Mouse (Mus musculus) midbrain, embryonic 16.5 days (tissue): Measurements from ENCODE around the gene Gm10282. TPM values are rescaled to one million over a fixed set of nuclear protein-coding genes. Genes with fewer than 3 reads are reported as not detected.

Source experiments
- ATAC-seq: fragments of 200-750 bp; cut with Nextera tagmentation; 2 replicates; pipeline ENCODE4 v1.8.0; 2017; ENCODE audit warnings: moderate TSS enrichment
- H3K27ac ChIP-seq: fragments of 300-500 bp; sonication (generic); 2 replicates; pipeline ENCODE4 v1.5.1; 2014; ENCODE audit warnings: mild to moderate bottlenecking, low read length, mixed read lengths
- H3K27me3 ChIP-seq: fragments of 300-500 bp; sonication (generic); 2 replicates; pipeline ENCODE4 v1.6.1; 2014; ENCODE audit warnings: low read depth, low read length, mixed read lengths; ENCODE audit not compliant: control insufficient read depth, insufficient read depth
- H3K36me3 ChIP-seq: fragments of 300-500 bp; sonication (generic); 2 replicates; pipeline ENCODE4 v1.6.1; 2014; ENCODE audit warnings: mild to moderate bottlenecking, low read length, moderate library complexity, mixed read lengths; ENCODE audit not compliant: control insufficient read depth, insufficient read depth
- H3K4me1 ChIP-seq: fragments of 300-500 bp; sonication (generic); 2 replicates; pipeline ENCODE4 v1.6.1; 2014; ENCODE audit warnings: mild to moderate bottlenecking, low read length, mixed read lengths; ENCODE audit not compliant: control insufficient read depth, insufficient read depth
- H3K4me2 ChIP-seq: fragments of 300-500 bp; sonication (generic); 2 replicates; pipeline ENCODE4 v1.6.1; 2014; ENCODE audit warnings: mild to moderate bottlenecking, low read length, mixed read lengths
- H3K4me3 ChIP-seq: fragments of 300-500 bp; sonication (generic); 2 replicates; pipeline ENCODE4 v1.5.1; 2014; ENCODE audit warnings: low read depth, mild to moderate bottlenecking, low read length, moderate library complexity, mixed read lengths
- H3K9ac ChIP-seq: fragments of 300-500 bp; sonication (generic); 2 replicates; pipeline ENCODE4 v1.6.1; 2014; ENCODE audit warnings: low read depth, low read length, mixed read lengths
- H3K9me3 ChIP-seq: fragments of 300-500 bp; sonication (generic); replicated peaks from 2 replicates; pipeline ENCODE4 v1.6.1; 2014; ENCODE audit warnings: mild to moderate bottlenecking, low read length, mixed read lengths; ENCODE audit not compliant: control insufficient read depth, poor library complexity, severe bottlenecking
- WGBS: fragments of 180-500 bp; shearing (Covaris S2); extraction: QIAGEN DNeasy Blood & Tissue Kit; methylation state at CpG from one replicate; pipeline ENCODE4 v1.1.7; 2014; 5-methylcytosine and 5-hydroxymethylcytosine counted together
- polyA plus RNA-seq: library from polyadenylated mRNA; unstranded; fragments of >200 nt; fragmentation: Nextera tagmentation; extraction: Ambion mirVana; gene quantifications from 2 replicates; pipeline ENCODE4 v1.2.1, GENCODE M21; 2015

Gm10282 gene
- polyA plus RNA-seq, result 9.7 and 11.3 TPM in 2 replicates

GRCm38 (mm10) chr8:72305210-72305905 is at the start of gene Gm10282:
Gene Gm10282, minus strand, starts transcription at chr8:72305260.
- H3K27me3 ChIP-seq, result no peaks in the 10 kb centered on the region
- ATAC-seq, result no peak
- H3K36me3 ChIP-seq, result no peaks in the 10 kb centered on the region
- 73% methylated on average over 12 of the region's 16 CpGs for WGBS
- H3K4me3 ChIP-seq, result no peak within 1 kb of the TSS
- no peak within 1 kb of the TSS for H3K9ac ChIP-seq
- no peaks in the 10 kb centered on the region for H3K9me3 ChIP-seq
- H3K27ac ChIP-seq, result no peak within 1 kb of the TSS
- no peak within 1 kb of the TSS for H3K4me2 ChIP-seq
- no peaks in the 10 kb centered on the region for H3K4me1 ChIP-seq

- H3K4me2 ChIP-seq, result no peak overlapping the region
- no peaks in the 10 kb centered on the region for H3K27me3 ChIP-seq
- H3K36me3 ChIP-seq, result peaks cover 19% of the 10 kb centered on the region
- 86% methylated on average over 11 of the region's 11 CpGs for WGBS
- no peaks in the 10 kb centered on the region for H3K9me3 ChIP-seq
- no peak for ATAC-seq
- H3K4me1 ChIP-seq, result no peaks in the 10 kb centered on the region
- H3K27ac ChIP-seq, result no peak overlapping the region
- no peak overlapping the region for H3K9ac ChIP-seq
- no peak overlapping the region for H3K4me3 ChIP-seq
These were observed 49.2 kb upstream of the Gm10282 start for GRCm38 (mm10) chr8:72354272-72354671.

GRCm38 (mm10) chr8:72353700-72354045 is 48.6 kb upstream of the Gm10282 start:
- H3K27me3 ChIP-seq, result no peaks in the 10 kb centered on the region
- no peak overlapping the region for H3K4me3 ChIP-seq
- H3K27ac ChIP-seq, result no peak overlapping the region
- WGBS, result 86% methylated on average over 7 of the region's 7 CpGs
- no peaks in the 10 kb centered on the region for H3K4me1 ChIP-seq
- H3K4me2 ChIP-seq, result no peak overlapping the region
- H3K36me3 ChIP-seq, result peaks cover 19% of the 10 kb centered on the region
- H3K9me3 ChIP-seq, result no peaks in the 10 kb centered on the region
- ATAC-seq, result no peak
- H3K9ac ChIP-seq, result no peak overlapping the region

GRCm38 (mm10) chr8:72352951-72353699 is 48.1 kb upstream of the Gm10282 start:
- Histone ChIP-seq H3K9ac (no peak overlapping the region), H3K4me3 (no peak overlapping the region), H3K27ac (no peak overlapping the region), H3K4me1 (no peaks in the 10 kb centered on the region), H3K27me3 (no peaks in the 10 kb centered on the region), H3K4me2 (no peak overlapping the region), H3K36me3 (peaks cover 19% of the 10 kb centered on the region), H3K9me3 (no peaks in the 10 kb centered on the region)
- WGBS, result 79% methylated on average over 8 of the region's 8 CpGs
- ATAC-seq, result peak; percentile 53

- Histone ChIP-seq H3K4me3 (no peak overlapping the region), H3K9ac (no peak overlapping the region), H3K27ac (no peak overlapping the region), H3K9me3 (no peaks in the 10 kb centered on the region), H3K36me3 (peaks cover 15% of the 10 kb centered on the region), H3K4me2 (no peak overlapping the region), H3K27me3 (no peaks in the 10 kb centered on the region), H3K4me1 (no peaks in the 10 kb centered on the region)
- ATAC-seq, result no peak
- WGBS, result 94% methylated on average over 7 of the region's 7 CpGs
These were observed 46.4 kb upstream of the Gm10282 start for GRCm38 (mm10) chr8:72351405-72352005.

- H3K4me3 ChIP-seq, result no peak overlapping the region
- ATAC-seq, result no peak
- peaks cover 12% of the 10 kb centered on the region for H3K36me3 ChIP-seq
- no peaks in the 10 kb centered on the region for H3K27me3 ChIP-seq
- no peaks in the 10 kb centered on the region for H3K9me3 ChIP-seq
- H3K4me2 ChIP-seq, result no peak overlapping the region
- no peaks in the 10 kb centered on the region for H3K4me1 ChIP-seq
- H3K9ac ChIP-seq, result no peak overlapping the region
- H3K27ac ChIP-seq, result no peak overlapping the region
- WGBS, result 92% methylated on average over 8 of the region's 8 CpGs
These were observed 45.7 kb upstream of the Gm10282 start for GRCm38 (mm10) chr8:72350727-72351126.

- no peak overlapping the region for H3K9ac ChIP-seq
- no peaks in the 10 kb centered on the region for H3K9me3 ChIP-seq
- H3K36me3 ChIP-seq, result peaks cover 20% of the 10 kb centered on the region
- no peaks in the 10 kb centered on the region for H3K27me3 ChIP-seq
- H3K4me2 ChIP-seq, result no peak overlapping the region
- H3K4me3 ChIP-seq, result no peak overlapping the region
- ATAC-seq, result no peak
- 94% methylated on average over 9 of the region's 9 CpGs for WGBS
- H3K27ac ChIP-seq, result no peak overlapping the region
- no peaks in the 10 kb centered on the region for H3K4me1 ChIP-seq
These were observed 44.8 kb upstream of the Gm10282 start for GRCm38 (mm10) chr8:72349838-72350237.

GRCm38 (mm10) chr8:72348956-72349355 is 43.9 kb upstream of the Gm10282 start:
- no peak overlapping the region for H3K4me3 ChIP-seq
- H3K9me3 ChIP-seq, result no peaks in the 10 kb centered on the region
- H3K9ac ChIP-seq, result no peak overlapping the region
- ATAC-seq, result peak; percentile 15; the same call in 1 of the 2 replicates
- no peaks in the 10 kb centered on the region for H3K27me3 ChIP-seq
- 86% methylated on average over 1 of the region's 1 CpGs for WGBS
- H3K27ac ChIP-seq, result no peak overlapping the region
- H3K4me1 ChIP-seq, result no peaks in the 10 kb centered on the region
- no peak overlapping the region for H3K4me2 ChIP-seq
- H3K36me3 ChIP-seq, result peaks cover 20% of the 10 kb centered on the region

- peaks cover 20% of the 10 kb centered on the region for H3K36me3 ChIP-seq
These were observed 43.1 kb upstream of the Gm10282 start for GRCm38 (mm10) chr8:72348114-72348513.

More at GRCm38 (mm10) chr8:72348114-72348513, 43.1 kb upstream of the Gm10282 start:
- no peaks in the 10 kb centered on the region for H3K4me1 ChIP-seq
- no peaks in the 10 kb centered on the region for H3K27me3 ChIP-seq
- H3K27ac ChIP-seq, result no peak overlapping the region
- no peaks in the 10 kb centered on the region for H3K9me3 ChIP-seq
- no peak overlapping the region for H3K4me2 ChIP-seq
- H3K9ac ChIP-seq, result no peak overlapping the region
- no peak overlapping the region for H3K4me3 ChIP-seq
- WGBS, result 97% methylated on average over 2 of the region's 2 CpGs
- ATAC-seq, result no peak
